Mouse (Mus musculus): Measurements from ENCODE around the gene Uroc1. TPM values are rescaled to one million over a fixed set of nuclear protein-coding genes. Genes with fewer than 3 reads are reported as not detected.

Gene Uroc1
- polyA plus RNA-seq, 1 experiment from 2014 or later, result 0.07 TPM

DNA sequence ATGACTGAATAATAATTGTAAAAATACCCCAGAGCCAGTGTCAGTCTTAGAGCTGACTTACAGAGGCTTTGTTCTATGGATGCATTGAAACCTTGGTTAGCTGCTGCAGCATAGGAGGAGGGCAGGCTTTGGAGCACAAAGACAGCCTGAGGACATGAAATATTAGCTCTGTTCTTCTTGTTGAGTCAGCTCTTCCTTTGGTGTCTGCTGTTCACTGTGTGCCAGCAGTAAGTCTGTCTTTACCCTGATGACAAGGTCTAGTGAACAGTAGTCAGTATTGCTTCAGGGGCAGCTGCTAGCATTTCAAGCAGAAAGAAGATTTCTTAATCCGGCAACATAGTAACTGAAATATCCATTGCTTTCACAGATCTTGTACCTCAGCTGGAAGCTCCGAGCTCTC, 48.4 kb downstream of the Uroc1 start:
- Histone ChIP-seq H3K9ac (ENCODE audit: low read length) (no peak overlapping the region), H3K4me1 (ENCODE audit: control insufficient read depth, insufficient read depth, low read length) (no peaks in the 10 kb centered on the region), H3K9me3 (ENCODE audit: control insufficient read depth, low read length) (no peaks in the 10 kb centered on the region), H3K27ac (replicated peaks; ENCODE audit: low read depth, low read length) (no peak overlapping the region), H3K27me3 (ENCODE audit: control insufficient read depth, insufficient read depth, low read length) (no peaks in the 10 kb centered on the region), H3K4me2 (ENCODE audit: low read depth, severe bottlenecking) (no peak overlapping the region), H3K4me3 (ENCODE audit: low read depth, low read length) (no peak overlapping the region), H3K36me3 (ENCODE audit: control insufficient read depth, insufficient read depth, low read length) (peaks cover 20% of the 10 kb centered on the region)
- no peak for ATAC-seq (ENCODE audit: insufficient number of reproducible peaks, low FRiP score, low TSS enrichment, low read depth)
- no peak for DNase-seq (ENCODE audit: low spot score)
- 90% methylated on average over 2 of the region's 2 CpGs for WGBS

GRCm38 (mm10) chr6:90390629-90391028, 57.5 kb downstream of the Uroc1 start:
- H3K27me3 ChIP-seq (ENCODE audit: control insufficient read depth, insufficient read depth, low read length), result no peaks in the 10 kb centered on the region
- no peaks in the 10 kb centered on the region for H3K4me1 ChIP-seq (ENCODE audit: control insufficient read depth, insufficient read depth, low read length)
- no peak overlapping the region for H3K4me2 ChIP-seq (ENCODE audit: low read depth, severe bottlenecking)
- no peaks in the 10 kb centered on the region for H3K9me3 ChIP-seq (ENCODE audit: control insufficient read depth, low read length)
- ATAC-seq (ENCODE audit: insufficient number of reproducible peaks, low FRiP score, low TSS enrichment, low read depth) (no peak), DNase-seq (ENCODE audit: low spot score) (no peak)
- WGBS, result 88% methylated on average over 4 of the region's 4 CpGs
- H3K36me3 ChIP-seq (ENCODE audit: control insufficient read depth, insufficient read depth, low read length), result no peaks in the 10 kb centered on the region; the same call in 1 of the 2 replicates
- H3K27ac ChIP-seq (replicated peaks; ENCODE audit: low read depth, low read length), result no peak overlapping the region
- H3K4me3 ChIP-seq (ENCODE audit: low read depth, low read length), result no peak overlapping the region
- H3K9ac ChIP-seq (ENCODE audit: low read length), result no peak overlapping the region

DNA sequence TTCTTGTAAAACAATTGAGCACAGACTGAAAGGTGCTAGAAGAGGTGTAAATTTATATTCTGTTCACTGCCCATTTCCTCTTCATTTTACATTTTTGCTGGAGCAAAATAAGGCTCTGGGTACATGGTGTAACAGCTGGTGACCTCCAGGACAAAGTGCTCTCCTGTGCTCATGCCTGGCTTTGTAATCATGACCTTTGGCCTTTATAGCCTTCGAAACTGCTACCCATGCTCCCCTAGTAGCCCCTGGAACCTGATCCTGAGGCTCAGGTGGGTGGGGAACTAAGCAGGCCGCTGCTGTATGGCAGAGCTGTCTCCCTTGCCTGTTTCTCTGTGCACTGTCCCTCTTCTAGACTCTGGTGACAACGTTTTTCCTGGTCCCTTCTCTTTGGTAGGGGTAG, 60.9 kb downstream of the Uroc1 start:
- no peaks in the 10 kb centered on the region; the same call in 1 of the 2 replicates for H3K36me3 ChIP-seq (ENCODE audit: control insufficient read depth, insufficient read depth, low read length)
- no peak overlapping the region for H3K27ac ChIP-seq (replicated peaks; ENCODE audit: low read depth, low read length)
- H3K4me1 ChIP-seq (ENCODE audit: control insufficient read depth, insufficient read depth, low read length), result no peaks in the 10 kb centered on the region
- WGBS, result 60% methylated on average over 3 of the region's 3 CpGs
- ATAC-seq (ENCODE audit: insufficient number of reproducible peaks, low FRiP score, low TSS enrichment, low read depth), result no peak
- no peaks in the 10 kb centered on the region for H3K9me3 ChIP-seq (ENCODE audit: control insufficient read depth, low read length)
- no peak overlapping the region for H3K9ac ChIP-seq (ENCODE audit: low read length)
- no peak overlapping the region for H3K4me2 ChIP-seq (ENCODE audit: low read depth, severe bottlenecking)
- H3K27me3 ChIP-seq (ENCODE audit: control insufficient read depth, insufficient read depth, low read length), result no peaks in the 10 kb centered on the region
- no peak overlapping the region for H3K4me3 ChIP-seq (ENCODE audit: low read depth, low read length)
- no peak for DNase-seq (ENCODE audit: low spot score)

DNA sequence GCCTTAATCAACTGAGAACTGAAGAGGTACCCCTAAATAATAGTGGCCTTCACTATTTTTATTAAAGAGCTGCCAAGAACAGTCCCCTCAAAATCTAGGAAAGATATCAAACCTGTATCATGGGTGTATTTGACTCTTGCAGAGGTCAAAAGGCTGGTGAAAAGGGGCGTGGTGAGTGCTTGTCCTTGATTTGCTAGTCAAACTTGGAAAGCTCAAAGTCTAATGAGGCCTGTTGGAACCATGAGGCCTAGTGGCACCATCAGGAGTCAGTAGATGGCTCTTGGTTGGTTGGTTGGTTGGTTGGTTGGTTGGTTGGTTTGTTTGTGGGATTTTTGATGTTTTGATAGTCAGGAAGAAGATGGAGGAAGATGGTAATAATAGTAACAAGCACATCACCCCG, 62.7 kb downstream of the Uroc1 start:
- H3K27me3 ChIP-seq (ENCODE audit: control insufficient read depth, insufficient read depth, low read length), result no peaks in the 10 kb centered on the region
- no peak overlapping the region for H3K4me3 ChIP-seq (ENCODE audit: low read depth, low read length)
- H3K27ac ChIP-seq (replicated peaks; ENCODE audit: low read depth, low read length), result no peak overlapping the region
- no peaks in the 10 kb centered on the region for H3K4me1 ChIP-seq (ENCODE audit: control insufficient read depth, insufficient read depth, low read length)
- no peak overlapping the region for H3K9ac ChIP-seq (ENCODE audit: low read length)
- no peaks in the 10 kb centered on the region; the same call in 1 of the 2 replicates for H3K36me3 ChIP-seq (ENCODE audit: control insufficient read depth, insufficient read depth, low read length)
- DNase-seq (ENCODE audit: low spot score) (no peak), ATAC-seq (ENCODE audit: insufficient number of reproducible peaks, low FRiP score, low TSS enrichment, low read depth) (no peak)
- H3K4me2 ChIP-seq (ENCODE audit: low read depth, severe bottlenecking), result no peak overlapping the region
- 87% methylated on average over 2 of the region's 2 CpGs for WGBS
- no peaks in the 10 kb centered on the region for H3K9me3 ChIP-seq (ENCODE audit: control insufficient read depth, low read length)

DNA sequence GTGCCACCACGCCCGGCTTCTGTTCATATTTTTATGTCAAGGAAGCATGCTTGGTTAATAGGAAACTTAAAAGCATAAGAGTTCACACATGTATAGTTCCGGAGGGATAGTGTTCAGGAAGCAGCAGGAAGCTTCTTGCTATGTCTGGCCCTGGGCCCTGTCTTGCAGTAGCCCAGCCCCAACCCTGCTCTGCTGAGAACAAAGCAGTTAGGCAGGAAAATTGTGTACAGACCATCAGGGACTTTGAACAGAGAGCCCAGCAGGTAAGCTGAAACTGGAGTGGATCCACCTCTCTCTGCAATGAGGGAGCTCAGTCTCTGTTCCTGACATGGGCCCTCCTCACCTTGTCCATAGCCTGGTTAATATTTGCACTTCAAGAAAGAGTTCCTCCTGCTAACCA, 64.2 kb downstream of the Uroc1 start:
- Histone ChIP-seq H3K4me2 (ENCODE audit: low read depth, severe bottlenecking) (no peak overlapping the region), H3K4me1 (ENCODE audit: control insufficient read depth, insufficient read depth, low read length) (no peaks in the 10 kb centered on the region), H3K9ac (ENCODE audit: low read length) (no peak overlapping the region), H3K9me3 (ENCODE audit: control insufficient read depth, low read length) (no peaks in the 10 kb centered on the region), H3K27ac (replicated peaks; ENCODE audit: low read depth, low read length) (no peak overlapping the region), H3K4me3 (ENCODE audit: low read depth, low read length) (no peak overlapping the region), H3K36me3 (ENCODE audit: control insufficient read depth, insufficient read depth, low read length) (no peaks in the 10 kb centered on the region; the same call in 1 of the 2 replicates), H3K27me3 (ENCODE audit: control insufficient read depth, insufficient read depth, low read length) (no peaks in the 10 kb centered on the region)
- DNase-seq (ENCODE audit: low spot score) (no peak), ATAC-seq (ENCODE audit: insufficient number of reproducible peaks, low FRiP score, low TSS enrichment, low read depth) (no peak)
- 92% methylated on average over 3 of the region's 3 CpGs for WGBS

GRCm38 (mm10) chr6:90408632-90409031, 75.5 kb downstream of the Uroc1 start:
- no peak overlapping the region for H3K4me2 ChIP-seq (ENCODE audit: low read depth, severe bottlenecking)
- no peaks in the 10 kb centered on the region for H3K36me3 ChIP-seq (ENCODE audit: control insufficient read depth, insufficient read depth, low read length)
- H3K27me3 ChIP-seq (ENCODE audit: control insufficient read depth, insufficient read depth, low read length), result no peaks in the 10 kb centered on the region
- H3K9me3 ChIP-seq (ENCODE audit: control insufficient read depth, low read length), result no peaks in the 10 kb centered on the region
- DNase-seq (ENCODE audit: low spot score) (no peak), ATAC-seq (ENCODE audit: insufficient number of reproducible peaks, low FRiP score, low TSS enrichment, low read depth) (no peak)
- H3K9ac ChIP-seq (ENCODE audit: low read length), result no peak overlapping the region
- H3K4me3 ChIP-seq (ENCODE audit: low read depth, low read length), result no peak overlapping the region
- no peak overlapping the region for H3K27ac ChIP-seq (replicated peaks; ENCODE audit: low read depth, low read length)
- H3K4me1 ChIP-seq (ENCODE audit: control insufficient read depth, insufficient read depth, low read length), result no peaks in the 10 kb centered on the region

DNA sequence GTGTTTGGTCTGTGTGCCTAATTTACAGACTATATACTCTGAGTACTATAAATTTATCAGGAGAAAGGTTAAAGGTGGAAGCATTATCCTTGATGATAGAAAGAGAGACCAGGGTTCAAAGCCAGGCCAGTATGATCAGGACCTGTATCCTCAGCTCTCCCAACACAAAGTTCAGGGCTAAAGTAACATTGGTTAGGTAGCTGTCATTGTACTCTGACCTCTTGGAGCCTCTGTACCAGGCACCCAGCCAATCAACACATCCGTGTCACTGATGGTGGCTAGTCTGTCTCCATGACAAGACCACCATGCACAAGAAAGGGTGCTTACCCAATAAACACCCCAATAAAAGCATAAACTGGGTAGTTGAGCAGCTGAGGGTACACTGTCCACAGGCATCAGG, 77.9 kb downstream of the Uroc1 start:
- no peak overlapping the region for H3K27ac ChIP-seq (replicated peaks; ENCODE audit: low read depth, low read length)
- DNase-seq (ENCODE audit: low spot score) (no peak), ATAC-seq (ENCODE audit: insufficient number of reproducible peaks, low FRiP score, low TSS enrichment, low read depth) (no peak)
- H3K9ac ChIP-seq (ENCODE audit: low read length), result no peak overlapping the region
- 79% methylated on average over 1 of the region's 1 CpGs for WGBS
- no peak overlapping the region for H3K4me3 ChIP-seq (ENCODE audit: low read depth, low read length)
- no peak overlapping the region for H3K4me2 ChIP-seq (ENCODE audit: low read depth, severe bottlenecking)
- H3K4me1 ChIP-seq (ENCODE audit: control insufficient read depth, insufficient read depth, low read length), result no peaks in the 10 kb centered on the region
- no peaks in the 10 kb centered on the region for H3K9me3 ChIP-seq (ENCODE audit: control insufficient read depth, low read length)
- H3K36me3 ChIP-seq (ENCODE audit: control insufficient read depth, insufficient read depth, low read length), result no peaks in the 10 kb centered on the region
- H3K27me3 ChIP-seq (ENCODE audit: control insufficient read depth, insufficient read depth, low read length), result no peaks in the 10 kb centered on the region

- Histone ChIP-seq H3K36me3 (ENCODE audit: control insufficient read depth, insufficient read depth, low read length) (no peaks in the 10 kb centered on the region), H3K9ac (ENCODE audit: low read length) (no peak overlapping the region), H3K4me3 (ENCODE audit: low read depth, low read length) (no peak overlapping the region), H3K4me2 (ENCODE audit: low read depth, severe bottlenecking) (no peak overlapping the region), H3K9me3 (ENCODE audit: control insufficient read depth, low read length) (no peaks in the 10 kb centered on the region), H3K27ac (replicated peaks; ENCODE audit: low read depth, low read length) (no peak overlapping the region), H3K4me1 (ENCODE audit: control insufficient read depth, insufficient read depth, low read length) (no peaks in the 10 kb centered on the region), H3K27me3 (ENCODE audit: control insufficient read depth, insufficient read depth, low read length) (no peaks in the 10 kb centered on the region)
- 81% methylated on average over 7 of the region's 7 CpGs for WGBS
- ATAC-seq (ENCODE audit: insufficient number of reproducible peaks, low FRiP score, low TSS enrichment, low read depth), result no peak
- no peak for DNase-seq (ENCODE audit: low spot score)
Measured at GRCm38 (mm10) chr6:90411926-90412325, 78.8 kb downstream of the Uroc1 start.
